Mouse (Mus musculus) left cerebral cortex, postnatal 25 days (tissue): ENCODE measurements around the gene Slc35d3. TPM values are rescaled to one million over a fixed set of nuclear protein-coding genes. Genes with fewer than 3 reads are reported as not detected.

Experiments
- DNase-seq, 2 experiments: peaks; one replicate each; pipeline ENCODE4 v3.0.0; 2022; ENCODE audit warnings: low spot score in 2 of 2, mixed read lengths in 1 of 2
- intact Hi-C: fragments of 180-260 bp; cut with DNase I; formaldehyde crosslinking; loops from one replicate; pipeline ENCODE4 v1.15.1; 2025
- total RNA-seq, 2 experiments: library from RNA; stranded (reverse); gene quantifications; 2 replicates each; pipeline ENCODE4 v1.2.3; 2021

Slc35d3 gene
- total RNA-seq: 1 to 10 TPM in 1 of 2 experiments, under 1 TPM in 1; 0.85 to 5.2 TPM

DNA sequence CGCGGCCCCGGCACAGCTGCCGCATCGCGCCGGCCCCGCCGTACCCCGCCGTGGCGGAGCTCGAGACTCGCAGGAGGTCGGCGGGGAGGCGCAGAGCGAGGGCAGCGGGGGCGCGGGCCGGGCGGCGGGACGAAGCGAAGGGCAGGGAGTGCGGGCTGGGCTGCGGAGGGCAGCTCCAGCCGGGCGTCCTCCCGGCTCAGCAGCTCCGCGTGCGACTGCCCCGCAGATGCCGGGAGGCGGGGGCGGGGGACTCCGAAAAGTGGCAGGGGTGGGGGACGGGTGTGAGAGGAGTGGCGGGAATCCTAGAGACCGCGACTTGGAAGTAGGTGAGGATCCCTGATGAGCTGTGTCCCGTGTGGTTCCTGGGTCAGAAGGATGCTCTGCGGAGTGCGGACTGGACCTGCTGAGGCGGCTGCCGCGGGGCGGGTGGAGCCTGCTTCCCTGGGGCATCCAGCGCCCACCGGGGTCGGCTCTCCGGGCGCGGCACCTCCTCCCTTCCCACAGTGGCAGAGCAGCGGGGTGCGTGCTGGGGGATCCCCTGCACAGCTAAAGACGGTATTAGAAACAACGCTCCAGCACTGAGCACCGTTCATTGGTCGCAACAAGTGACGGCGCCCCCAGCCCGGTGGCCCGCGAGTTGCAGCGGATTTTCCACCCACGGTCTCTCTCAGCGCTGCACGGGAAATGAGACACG lies at the start of gene Slc35d3:
Slc35d3 (minus strand) TSS at position 462 of the 694 bp plus-strand sequence.
- peak in 1 of 2 experiments; percentile 31 for DNase-seq
- intact Hi-C loops: no loop called here

DNA sequence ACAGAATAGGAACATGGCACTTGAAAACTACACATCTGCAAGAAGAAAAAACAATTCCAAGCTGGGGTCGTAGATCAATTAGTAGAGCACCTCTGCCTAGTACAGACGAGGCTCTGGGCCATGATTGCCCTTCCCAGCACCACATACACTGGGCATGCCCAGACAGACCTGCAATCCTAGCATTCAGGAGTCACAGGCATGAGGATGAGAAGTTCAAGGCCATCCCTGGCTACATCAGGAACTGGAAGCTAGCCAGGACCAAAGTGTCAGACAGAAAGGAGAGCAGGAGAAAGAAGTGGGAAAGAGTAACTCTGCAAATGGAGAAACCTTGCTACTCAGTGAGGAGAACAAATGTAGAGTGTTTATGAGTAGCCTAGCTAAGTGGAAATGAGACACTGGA lies 48.9 kb upstream of the Slc35d3 start:
- intact Hi-C loops: loop anchor here (10.0 kb wide), 2 partner anchors 305 to 985 kb away; partner anchors contain the start of gene Ifngr1
- DNase-seq: no peak

DNA sequence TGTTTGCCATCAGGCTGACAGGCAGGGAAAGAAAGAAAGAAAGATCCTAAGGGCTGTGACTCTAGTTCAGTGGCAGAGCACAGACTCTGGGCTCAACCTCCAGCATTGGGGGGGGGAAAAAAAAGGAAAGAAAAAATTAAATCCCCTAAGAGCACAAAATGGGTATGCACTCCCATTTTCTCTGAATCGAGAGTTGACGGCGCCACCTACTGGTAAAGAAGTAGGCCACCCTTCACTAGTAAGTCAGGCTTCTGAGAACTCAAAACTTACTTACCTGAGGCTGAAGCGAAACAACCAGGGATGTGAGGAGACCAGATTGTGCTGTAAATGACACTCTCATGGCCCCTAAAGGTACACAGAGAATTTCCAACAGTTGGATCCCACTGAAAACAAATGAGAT lies 42.7 kb upstream of the Slc35d3 start:
- DNase-seq: peak; percentile 40 to 55

DNA sequence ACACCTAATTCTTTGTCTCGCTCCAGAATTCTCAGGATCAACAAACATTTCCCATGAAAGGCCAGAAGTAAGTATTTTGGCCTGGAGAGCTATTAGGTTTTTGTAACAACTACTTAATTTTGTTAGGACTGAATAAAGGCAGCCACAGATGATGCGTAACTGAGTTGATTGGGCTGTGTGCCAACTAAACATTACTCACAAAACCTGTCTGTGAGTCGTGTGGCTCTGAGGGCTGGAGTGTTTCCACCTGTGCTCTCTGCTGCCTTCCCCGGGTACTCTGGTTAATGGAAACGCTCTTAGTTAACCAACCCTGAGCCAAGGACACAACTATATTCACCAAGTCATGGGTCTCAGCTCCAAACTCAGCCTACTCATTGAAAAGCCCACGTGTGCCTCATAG lies 41.9 kb upstream of the Slc35d3 start:
- no peak for DNase-seq
- intact Hi-C loops: loop anchor here (5.0 to 10.0 kb wide), 2 partner anchors 181 to 398 kb away; partner anchors contain the start of gene Il20ra

More for the DNA sequence above, 42.7 kb upstream of the Slc35d3 start:
- intact Hi-C loops: loop anchor here (1.0 to 10.0 kb wide), 3 partner anchors 182 to 654 kb away; partner anchors contain the start of gene Il20ra

DNA sequence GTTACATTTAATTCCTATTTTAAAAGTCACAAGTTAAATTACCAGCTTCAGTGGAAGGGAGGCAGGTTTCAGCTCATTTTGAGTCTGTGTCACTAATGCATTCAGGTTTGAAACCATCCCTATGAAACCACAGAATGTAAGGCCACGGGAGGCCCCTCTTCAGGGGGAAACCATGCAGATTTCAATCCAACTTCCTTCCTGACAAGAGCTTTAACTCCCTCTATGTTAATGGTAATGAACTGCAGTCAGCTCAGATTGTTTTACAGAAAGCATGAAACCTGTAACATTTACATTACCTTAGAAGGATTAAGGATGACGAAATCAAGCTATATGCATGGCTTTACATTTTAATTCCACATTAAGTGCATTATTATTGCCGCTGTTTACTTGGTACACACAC lies 40.4 kb upstream of the Slc35d3 start:
- intact Hi-C loops: loop anchor here (5.0 to 10.0 kb wide), 2 partner anchors 179 to 397 kb away; partner anchors contain the start of gene Il20ra

DNA sequence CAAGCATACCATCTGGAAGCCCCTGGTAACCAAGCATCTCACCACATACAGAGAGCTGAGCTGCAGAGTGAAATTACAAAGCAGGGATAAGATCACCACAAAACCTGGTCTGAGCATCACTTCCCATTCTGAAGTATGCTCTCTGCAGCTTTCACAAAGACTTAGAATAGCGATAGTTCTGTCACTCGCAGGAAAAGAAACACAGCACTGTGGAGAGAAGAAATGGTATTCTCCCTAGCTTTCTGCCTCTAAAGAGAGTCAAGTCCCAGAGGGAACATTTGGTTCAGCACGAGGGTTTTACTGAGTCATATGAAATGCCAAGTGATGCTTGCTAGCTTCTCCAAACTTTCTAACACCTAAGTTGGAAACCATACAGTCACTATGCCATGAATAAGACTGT lies 38.6 kb upstream of the Slc35d3 start:
- peak in 1 of 2 experiments; percentile 38 for DNase-seq
- intact Hi-C loops: loop anchor here (5.0 to 10.0 kb wide), 2 partner anchors 178 to 395 kb away; partner anchors contain the start of gene Il20ra

More for the DNA sequence above, 40.4 kb upstream of the Slc35d3 start:
- no peak for DNase-seq

DNA sequence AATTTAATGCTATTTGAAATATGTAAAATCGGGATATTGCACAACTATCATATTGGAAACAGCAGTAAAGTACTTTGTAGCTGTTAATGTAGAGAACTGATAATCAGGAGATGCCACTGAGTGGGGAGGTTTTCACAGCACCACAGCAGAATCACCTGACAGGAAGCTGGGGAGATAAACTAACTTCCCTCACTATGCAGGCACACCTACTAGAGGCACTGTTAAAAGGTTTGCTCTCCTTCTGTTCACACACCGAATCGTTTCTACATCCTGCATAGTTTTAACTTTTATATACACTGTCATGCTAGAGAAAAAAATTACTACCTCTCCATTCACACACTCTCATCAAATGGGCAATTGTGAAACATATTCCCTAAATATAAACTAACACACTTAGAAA lies 35.0 kb upstream of the Slc35d3 start:
- intact Hi-C loops: no loop called here

DNA sequence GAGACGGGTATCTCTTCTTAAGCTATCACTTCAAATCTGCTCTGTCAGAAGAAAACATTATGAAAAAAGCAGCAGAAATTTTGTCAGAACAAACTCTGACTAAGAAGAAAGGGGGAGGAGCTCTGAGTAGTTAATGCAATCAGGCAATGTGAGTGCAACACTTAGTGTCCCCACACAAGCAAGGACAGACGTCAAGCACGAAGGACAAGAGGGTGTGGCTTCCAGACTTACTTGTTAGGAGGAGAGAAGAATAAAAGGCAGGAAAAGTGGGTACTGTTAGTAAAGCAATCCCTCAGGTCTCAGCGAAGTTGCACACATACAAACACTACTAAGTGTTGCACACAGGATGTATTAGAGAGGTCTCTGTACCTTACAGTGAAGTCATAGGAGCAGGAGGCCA lies 33.1 kb upstream of the Slc35d3 start:
- intact Hi-C loops: no loop called here
- no peak for DNase-seq

More for the DNA sequence above, 35.0 kb upstream of the Slc35d3 start:
- DNase-seq: no peak

DNA sequence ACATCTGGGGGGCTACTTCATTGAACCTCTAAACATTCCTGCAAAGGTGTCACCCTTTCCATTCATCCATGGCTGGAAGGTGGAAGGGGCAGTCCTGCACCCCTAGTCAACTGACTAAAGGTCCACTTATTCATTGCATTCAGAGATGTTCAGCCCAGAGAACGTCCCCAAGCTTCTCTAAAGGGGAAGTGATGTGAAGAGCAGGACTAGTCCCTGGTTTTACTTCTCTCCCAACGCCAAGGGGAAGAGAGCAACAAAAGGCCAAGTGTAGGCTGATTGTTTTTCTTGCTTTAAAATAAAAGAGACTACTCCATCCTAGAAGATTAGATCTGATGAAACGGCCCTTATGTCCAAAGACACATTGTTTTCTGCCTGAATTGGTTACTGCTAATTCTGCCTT lies 29.2 kb upstream of the Slc35d3 start:
- no peak for DNase-seq
- intact Hi-C loops: no loop called here

DNA sequence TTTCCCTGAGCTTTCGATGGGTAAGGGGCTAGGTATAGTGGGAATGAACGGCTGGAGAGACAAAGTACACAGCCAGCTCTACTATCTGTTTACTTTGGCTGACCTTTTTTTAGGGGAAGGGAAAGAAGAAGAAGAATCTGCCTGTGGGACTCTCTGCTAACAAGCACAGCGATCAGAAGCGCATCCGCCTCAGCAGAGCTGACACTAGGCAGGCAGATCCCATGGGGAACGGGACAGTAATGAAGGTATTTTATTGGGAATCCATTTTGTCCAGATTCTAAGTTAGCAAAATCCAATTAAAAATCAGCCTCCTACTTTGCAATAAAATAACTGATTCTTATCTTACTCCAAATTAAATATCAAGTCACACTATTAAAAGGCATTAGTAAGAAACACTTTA lies 27.9 kb upstream of the Slc35d3 start:
- DNase-seq: no peak
- intact Hi-C loops: no loop called here

DNA sequence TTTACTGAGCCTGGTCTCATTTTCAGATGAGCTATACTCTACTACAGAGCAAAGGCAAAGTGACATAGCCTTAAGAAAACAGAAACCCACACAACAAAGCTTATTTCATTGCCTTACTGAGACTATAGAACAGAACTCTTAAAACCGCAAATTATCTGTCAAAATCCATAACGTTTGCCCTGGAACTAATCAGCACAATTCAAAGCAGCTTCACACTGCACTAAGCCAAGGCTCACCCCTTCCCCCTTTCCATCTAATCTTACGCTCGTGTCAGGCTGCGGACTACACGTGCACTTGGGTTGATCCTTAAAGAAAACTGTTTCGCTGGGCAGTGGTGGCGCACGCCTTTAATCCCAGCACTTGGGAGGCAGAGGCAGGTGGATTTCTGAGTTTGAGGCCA lies 26.4 kb upstream of the Slc35d3 start:
- intact Hi-C loops: no loop called here
- no peak for DNase-seq

DNA sequence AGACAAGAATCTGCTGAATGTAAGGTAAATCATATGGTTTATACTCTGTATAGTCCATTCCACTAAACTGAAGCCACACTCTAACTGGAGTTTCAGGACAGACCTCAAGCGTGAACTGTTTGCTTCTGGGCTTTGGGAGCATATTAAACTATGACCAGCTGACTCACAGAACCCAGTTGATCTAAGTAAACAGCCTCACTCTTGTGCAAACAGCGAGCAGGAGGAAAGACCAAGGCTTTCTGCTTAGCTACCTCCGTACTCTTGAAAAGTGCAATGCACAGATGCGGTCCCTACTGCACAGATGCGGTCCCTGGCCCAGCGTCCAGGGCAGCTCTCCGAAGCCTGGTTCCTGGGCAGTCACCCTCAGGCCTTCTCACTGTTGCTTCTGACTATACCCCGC lies 26.0 kb upstream of the Slc35d3 start:
- DNase-seq: no peak
- intact Hi-C loops: no loop called here

DNA sequence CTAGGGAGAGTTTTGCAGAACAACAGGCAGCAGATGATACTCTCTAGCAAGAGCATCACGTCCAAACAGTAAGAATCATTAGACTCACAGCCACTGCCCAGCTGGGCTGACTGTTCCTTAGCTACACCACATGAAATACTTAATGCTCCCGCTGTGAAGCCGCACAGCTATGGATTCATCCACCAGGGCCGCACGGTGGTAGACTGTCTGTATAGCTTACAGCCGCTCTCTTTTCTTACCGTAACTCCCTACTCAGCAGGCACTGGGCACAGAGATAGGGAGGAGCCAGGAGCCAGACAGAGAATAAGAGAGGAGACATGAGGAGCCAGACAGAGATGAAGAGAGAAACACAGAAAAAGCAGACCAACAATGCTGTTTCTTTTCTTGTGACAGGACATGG lies 25.4 kb upstream of the Slc35d3 start:
- no peak for DNase-seq
- intact Hi-C loops: no loop called here

DNA sequence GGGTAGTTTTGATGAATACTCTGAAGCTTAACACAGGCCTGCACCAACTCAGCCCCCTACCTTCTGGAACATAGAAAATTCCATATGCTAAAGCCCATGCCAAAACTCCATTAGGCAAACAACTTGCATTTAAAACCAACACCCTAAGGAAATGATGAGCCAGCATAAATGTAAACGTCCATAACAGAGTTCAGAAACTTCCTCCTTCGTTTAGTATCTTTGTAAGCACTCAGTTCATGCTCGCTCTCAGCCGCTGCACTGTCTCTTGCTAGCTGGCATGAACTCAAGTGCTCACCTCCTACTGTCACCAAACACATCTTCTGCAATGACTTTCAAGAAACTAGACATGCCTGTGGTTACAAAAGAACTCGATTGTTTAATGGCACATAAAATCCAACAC lies 24.1 kb upstream of the Slc35d3 start:
- intact Hi-C loops: no loop called here
- no peak for DNase-seq

DNA sequence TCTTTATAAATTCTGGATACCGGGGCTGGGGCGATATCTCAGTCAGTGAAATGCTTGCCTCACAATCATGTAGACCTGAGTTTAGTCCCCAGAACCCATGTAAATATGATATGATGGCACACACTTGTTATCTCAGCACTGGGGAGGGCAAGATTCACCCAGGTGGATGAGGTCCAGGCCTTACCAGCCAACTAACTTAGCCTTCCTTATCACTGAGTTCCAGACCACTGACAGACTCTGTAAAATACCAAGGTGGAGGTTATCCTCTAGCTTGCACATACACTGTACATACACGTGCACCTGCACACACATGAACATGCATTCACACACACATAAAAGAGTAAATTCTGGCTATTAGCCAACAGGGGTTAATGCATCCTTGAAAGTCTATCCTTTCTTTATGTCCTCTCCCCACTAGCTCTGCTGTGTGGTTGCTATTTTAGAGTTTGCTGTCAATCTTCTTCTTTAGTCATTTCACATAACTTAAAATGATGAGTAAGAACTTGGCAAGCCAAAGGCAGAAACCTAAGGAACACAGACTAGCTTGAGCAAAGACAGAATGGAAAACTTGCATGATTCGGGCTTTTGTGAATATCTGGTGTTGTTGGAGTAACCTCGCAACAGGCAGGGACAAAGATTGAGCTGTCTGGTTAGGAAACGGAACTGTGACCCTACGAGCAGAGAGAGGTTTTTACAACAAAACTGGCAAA lies 4.5 kb upstream of the Slc35d3 start:
- intact Hi-C loops: no loop called here
- DNase-seq: peak in 1 of 2 experiments; percentile 43

DNA sequence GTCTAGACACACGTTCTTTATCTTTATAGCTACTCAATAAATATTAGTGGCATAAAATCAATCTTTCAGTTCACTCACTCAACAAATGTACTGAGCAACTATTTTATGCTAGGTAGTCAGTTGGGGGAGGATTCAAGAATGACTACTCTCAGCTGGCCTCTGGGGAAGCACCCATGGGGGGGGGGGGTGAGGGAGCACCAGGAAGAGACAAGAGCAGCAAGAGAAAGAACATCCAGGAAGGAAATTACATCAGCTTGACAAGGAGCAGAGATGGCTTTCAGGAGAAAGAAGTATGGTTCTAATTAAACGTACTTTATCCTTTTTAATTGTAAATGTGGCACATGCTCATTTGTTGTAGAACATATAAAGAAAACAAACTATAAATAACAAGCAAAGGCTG lies 2.4 kb upstream of the Slc35d3 start:
- no peak for DNase-seq
- intact Hi-C loops: no loop called here

DNA sequence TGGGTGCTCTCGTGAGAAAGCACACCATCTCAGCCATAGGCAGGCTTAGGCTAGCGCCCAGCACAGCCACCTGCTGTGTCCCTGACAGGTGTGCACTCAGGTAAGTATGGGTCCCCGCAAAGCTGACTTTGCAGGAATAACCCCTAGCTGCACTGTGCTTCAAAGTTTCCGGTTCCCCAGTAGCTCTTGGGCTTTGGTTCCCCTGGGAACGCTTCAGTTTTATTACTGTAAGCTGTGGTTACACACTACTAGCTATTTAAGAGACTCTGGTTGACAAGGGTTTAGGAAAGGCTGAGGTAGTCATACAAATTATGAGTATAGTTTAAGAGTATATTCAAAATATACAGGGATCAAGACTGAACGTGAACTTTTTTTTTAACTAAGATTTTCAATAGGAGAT lies 1.5 kb upstream of the Slc35d3 start:
- intact Hi-C loops: no loop called here
- DNase-seq: no peak

DNA sequence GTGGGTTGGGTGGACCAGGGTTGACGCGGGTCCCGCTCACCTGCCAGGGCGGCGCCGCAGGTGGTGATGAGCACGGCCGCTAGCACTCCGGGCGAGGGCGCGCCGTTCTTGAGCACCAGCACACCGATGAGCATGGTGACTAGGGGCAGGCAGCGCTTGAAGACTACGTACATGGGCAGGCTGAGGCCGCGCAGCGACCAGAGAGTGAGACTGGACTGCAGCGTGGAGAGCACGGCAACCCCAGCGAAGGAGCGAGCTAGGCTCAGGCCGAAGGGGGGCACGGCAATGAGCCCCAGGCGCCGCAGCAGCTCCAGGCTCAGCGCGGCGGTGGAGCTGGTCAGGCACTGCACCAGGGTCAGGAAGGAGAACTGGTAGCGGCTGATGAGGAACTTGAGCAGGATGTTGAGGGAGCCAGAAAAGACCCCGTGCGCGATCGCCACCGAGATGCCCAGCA lies 688 bp downstream of the Slc35d3 start:
- no peak for DNase-seq
- intact Hi-C loops: no loop called here

DNA sequence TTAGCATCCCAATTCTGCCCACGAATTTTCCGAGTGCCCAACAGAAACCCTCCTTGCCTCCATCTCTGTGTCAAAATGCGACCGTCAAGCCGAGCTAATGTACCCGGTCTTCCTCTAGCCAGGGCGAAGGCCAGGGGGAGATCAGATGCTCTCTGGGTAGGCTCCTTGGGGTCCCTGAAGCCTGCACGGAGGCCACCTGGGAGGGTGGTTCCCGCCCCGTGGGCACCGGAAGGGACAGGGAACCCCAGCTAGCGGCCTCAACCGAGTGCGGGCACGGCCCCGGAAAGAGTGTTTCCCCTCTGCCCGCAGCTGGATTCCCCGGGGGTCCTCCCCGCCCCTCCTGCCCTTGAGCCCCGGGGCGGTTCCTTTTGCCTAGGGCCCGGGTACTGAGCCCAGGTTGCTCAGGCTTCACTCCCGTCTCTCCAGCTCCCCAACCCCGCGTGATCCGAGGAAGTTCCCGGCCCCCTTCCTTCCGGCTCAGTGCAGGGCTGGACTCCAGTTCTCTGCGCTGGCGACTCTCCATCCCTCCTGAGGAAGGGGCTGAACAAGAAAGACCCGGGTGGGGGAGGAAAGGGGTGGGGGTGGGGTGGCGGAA lies 1.4 kb downstream of the Slc35d3 start:
- intact Hi-C loops: no loop called here
- no peak for DNase-seq
